Mouse (Mus musculus) intestine, embryonic 14.5 days (tissue): ENCODE measurements around the gene Pitpnm1. TPM values are rescaled to one million over a fixed set of nuclear protein-coding genes. Genes with fewer than 3 reads are reported as not detected.
"Not testable (repeated sequence)": the region's sequence is repeated elsewhere in the genome, so short reads cannot be mapped to it uniquely, and the experiment has no call there.

Experiments
- ATAC-seq: fragments of 200-750 bp; cut with Nextera tagmentation; replicated peaks from 2 replicates; pipeline ENCODE4 v1.8.0; 2017; ENCODE audit warnings: low read depth, moderate number of reproducible peaks, moderate TSS enrichment, moderate library complexity; ENCODE audit not compliant: low FRiP score, low TSS enrichment
- DNase-seq: peaks from one replicate; pipeline ENCODE4 v3.0.0-alpha.2; 2018; ENCODE audit warnings: low spot score
- H3K27ac ChIP-seq: fragments of 300-500 bp; sonication (generic); 2 replicates; pipeline ENCODE4 v1.5.1; 2014; ENCODE audit warnings: low read depth, mild to moderate bottlenecking, control low read depth
- H3K27me3 ChIP-seq: fragments of 300-500 bp; sonication (generic); replicated peaks from 2 replicates; pipeline ENCODE4 v1.6.1; 2014; ENCODE audit warnings: low read length, control low read depth; ENCODE audit not compliant: control insufficient read depth, insufficient read depth
- H3K36me3 ChIP-seq: fragments of 300-500 bp; sonication (generic); 2 replicates; pipeline ENCODE4 v1.6.1; 2014; ENCODE audit warnings: low read length, control low read depth; ENCODE audit not compliant: control insufficient read depth, insufficient read depth
- H3K4me1 ChIP-seq: fragments of 300-500 bp; sonication (generic); replicated peaks from 2 replicates; pipeline ENCODE4 v1.6.1; 2014; ENCODE audit warnings: low read length, control low read depth, mixed read lengths; ENCODE audit not compliant: control insufficient read depth, insufficient read depth
- H3K4me2 ChIP-seq: fragments of 300-500 bp; sonication (generic); 2 replicates; pipeline ENCODE4 v1.6.1; 2014; ENCODE audit warnings: low read length
- H3K4me3 ChIP-seq: fragments of 300-500 bp; sonication (generic); 2 replicates; pipeline ENCODE4 v1.5.1; 2014; ENCODE audit warnings: low read depth, low read length, control low read depth, mixed read lengths
- H3K9ac ChIP-seq: fragments of 300-500 bp; sonication (generic); 2 replicates; pipeline ENCODE4 v1.6.1; 2014; ENCODE audit warnings: mild to moderate bottlenecking, low read length
- H3K9me3 ChIP-seq: fragments of 300-500 bp; sonication (generic); 2 replicates; pipeline ENCODE4 v1.6.1; 2016; ENCODE audit warnings: low read length, control low read depth; ENCODE audit not compliant: control insufficient read depth
- WGBS: fragments of 180-500 bp; shearing (Covaris S2); extraction: QIAGEN DNeasy Blood & Tissue Kit; methylation state at CpG from one replicate; pipeline ENCODE4 v1.1.7; 2014; 5-methylcytosine and 5-hydroxymethylcytosine counted together
- polyA plus RNA-seq: library from polyadenylated mRNA; unstranded; fragments of >200 nt; fragmentation: Nextera tagmentation; extraction: Ambion mirVana; gene quantifications from 2 replicates; pipeline ENCODE4 v1.2.1, GENCODE M21; 2014

Gene Pitpnm1
- polyA plus RNA-seq, 1 experiment from 2014 or later, result 14.3 TPM

DNA sequence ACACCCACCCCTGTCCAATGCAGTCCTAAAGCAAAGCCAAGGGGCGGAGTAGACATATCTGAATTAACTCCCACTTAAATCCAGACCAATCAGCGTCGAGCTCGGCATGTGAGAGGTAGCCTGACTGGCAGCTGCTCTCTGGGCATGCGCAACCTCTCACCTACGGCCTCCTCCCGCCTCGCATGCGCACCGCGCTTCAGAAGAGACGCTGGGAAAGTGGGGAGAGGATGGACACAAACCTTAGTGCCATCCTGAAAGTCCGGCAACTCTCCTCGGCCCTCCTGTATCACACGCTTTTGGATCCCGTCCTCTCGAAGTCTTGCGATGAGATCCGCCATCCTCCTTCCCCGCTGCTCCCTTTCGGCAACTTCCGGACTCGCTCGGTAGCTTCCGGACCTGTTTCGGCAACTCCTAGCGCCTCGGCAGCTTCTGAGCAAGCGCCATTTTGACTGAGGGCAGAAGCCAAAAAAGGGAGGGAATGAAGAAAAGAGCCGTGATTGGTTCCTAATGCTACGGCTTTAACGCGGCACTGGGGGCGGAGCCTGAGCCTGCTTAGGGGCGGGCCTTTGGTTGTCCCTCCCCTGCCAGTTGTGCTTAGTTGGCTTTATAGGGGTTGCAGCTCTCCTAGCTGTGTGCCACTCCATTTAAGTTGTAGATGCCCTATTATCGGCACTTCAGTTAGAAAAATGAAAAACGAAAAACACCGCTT is 21.5 kb downstream of the Pitpnm1 start:
- peak overlapping the region; percentile 56 for H3K9ac ChIP-seq
- ATAC-seq (peak; percentile 68), DNase-seq (peak; percentile 98)
- H3K4me1 ChIP-seq, result peaks cover 13% of the 10 kb centered on the region; the same call in 1 of the 2 replicates
- H3K9me3 ChIP-seq, result no peaks in the 10 kb centered on the region
- peak overlapping the region; percentile 70; the same call in 1 of the 2 replicates for H3K27ac ChIP-seq
- no peaks in the 10 kb centered on the region for H3K27me3 ChIP-seq
- H3K4me2 ChIP-seq, result peak overlapping the region; percentile 50
- H3K36me3 ChIP-seq, result peaks cover 24% of the 10 kb centered on the region
- peak overlapping the region; percentile 48 for H3K4me3 ChIP-seq
- 2% methylated on average over 38 of the region's 38 CpGs for WGBS

DNA sequence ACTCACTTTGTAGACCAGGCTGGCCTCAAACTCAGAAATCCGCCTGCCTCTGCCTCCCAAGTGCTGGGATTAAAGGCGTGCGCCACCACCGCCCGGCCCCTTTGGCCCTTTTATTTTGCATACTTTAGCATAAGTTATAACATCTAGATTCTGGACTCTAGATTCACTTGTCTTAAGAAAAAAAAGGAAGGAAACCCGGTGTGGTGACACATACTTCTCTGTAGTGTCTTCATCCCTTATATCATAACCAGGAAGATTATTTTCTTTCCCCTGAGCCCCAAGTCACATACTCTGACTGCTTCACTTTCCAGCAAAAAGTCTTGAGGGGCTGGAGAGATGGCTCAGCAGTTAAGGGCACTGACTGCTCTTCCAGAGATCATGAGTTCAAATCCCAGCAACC is 22.1 kb downstream of the Pitpnm1 start:
- not testable (repeated sequence) for H3K27ac ChIP-seq, H3K9me3 ChIP-seq, H3K9ac ChIP-seq, ATAC-seq, H3K27me3 ChIP-seq, H3K4me3 ChIP-seq, DNase-seq
- H3K36me3 ChIP-seq, result peaks cover 19% of the 10 kb centered on the region
- peak overlapping the region; percentile 50 for H3K4me2 ChIP-seq
- WGBS, result 49% methylated on average over 6 of the region's 6 CpGs
- peaks cover 17% of the 10 kb centered on the region for H3K4me1 ChIP-seq

DNA sequence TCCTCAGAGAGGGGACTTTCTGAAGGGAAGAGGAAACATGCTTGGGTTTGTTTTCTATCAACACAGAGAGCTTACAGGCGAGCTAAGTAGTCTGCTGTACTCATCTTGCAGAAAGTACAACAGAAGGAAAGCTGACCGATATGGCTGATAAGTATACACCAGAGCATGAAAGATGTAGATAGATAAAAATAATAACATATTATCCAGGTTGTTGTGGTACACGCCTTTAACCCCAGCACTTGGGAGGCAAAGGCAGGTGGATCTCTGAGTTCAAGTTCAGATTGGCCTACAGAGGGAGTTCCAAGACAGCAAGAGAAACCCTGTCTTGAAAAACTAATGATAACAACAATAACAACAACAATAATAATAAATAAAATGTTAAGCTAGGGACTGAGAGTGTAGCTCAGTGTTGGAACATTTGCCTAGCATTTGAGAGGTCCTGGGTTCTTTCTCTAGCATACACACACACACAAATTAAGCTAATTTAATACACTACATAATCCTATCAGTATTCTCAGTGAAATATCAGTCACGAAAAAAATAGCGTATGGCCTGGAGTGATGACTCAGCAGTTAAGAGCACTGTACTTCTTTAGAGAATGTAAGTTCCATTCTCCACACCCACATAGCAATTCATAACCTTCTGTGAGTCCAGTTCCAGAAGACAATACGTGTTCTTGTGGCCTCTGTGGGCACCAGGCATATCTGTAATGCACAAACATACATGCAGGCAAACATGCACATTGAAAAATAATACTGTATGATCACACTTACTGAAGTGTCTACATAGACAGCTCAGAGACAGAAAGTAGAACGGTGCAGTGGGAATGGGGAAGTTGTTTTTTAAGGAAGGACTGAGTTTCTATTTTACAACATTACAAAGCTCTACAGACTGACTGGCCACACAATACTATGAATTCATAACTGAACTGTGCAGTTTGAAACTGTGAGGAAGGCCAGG is 22.9 kb downstream of the Pitpnm1 start:
- Histone ChIP-seq H3K27ac (no peak overlapping the region), H3K4me3 (no peak overlapping the region), H3K4me2 (no peak overlapping the region), H3K36me3 (peaks cover 11% of the 10 kb centered on the region), H3K9ac (no peak overlapping the region), H3K27me3 (no peaks in the 10 kb centered on the region), H3K4me1 (peaks cover 20% of the 10 kb centered on the region), H3K9me3 (no peaks in the 10 kb centered on the region)
- 82% methylated on average over 7 of the region's 7 CpGs for WGBS
- ATAC-seq, result no peak
- DNase-seq, result no peak

DNA sequence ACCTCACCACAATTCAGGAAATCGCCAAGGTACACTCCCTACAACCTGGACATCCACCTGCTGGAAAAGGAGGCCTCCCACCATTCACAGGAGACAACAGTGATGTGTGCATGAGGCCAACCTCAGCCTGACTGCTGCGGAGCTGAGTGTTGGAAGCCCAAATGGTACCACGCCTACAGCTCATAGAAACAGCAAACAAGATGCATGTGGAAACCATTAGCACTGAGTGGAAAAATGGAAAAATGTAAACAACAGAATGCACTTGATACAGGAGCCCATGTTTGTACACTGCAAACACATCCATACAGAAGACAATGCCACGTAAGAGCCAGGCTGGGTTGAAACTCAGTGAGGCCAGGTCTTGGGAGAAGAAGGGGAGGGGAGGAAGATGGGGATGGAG is 24.6 kb downstream of the Pitpnm1 start:
- no peak overlapping the region for H3K4me2 ChIP-seq
- ATAC-seq, result no peak

DNA sequence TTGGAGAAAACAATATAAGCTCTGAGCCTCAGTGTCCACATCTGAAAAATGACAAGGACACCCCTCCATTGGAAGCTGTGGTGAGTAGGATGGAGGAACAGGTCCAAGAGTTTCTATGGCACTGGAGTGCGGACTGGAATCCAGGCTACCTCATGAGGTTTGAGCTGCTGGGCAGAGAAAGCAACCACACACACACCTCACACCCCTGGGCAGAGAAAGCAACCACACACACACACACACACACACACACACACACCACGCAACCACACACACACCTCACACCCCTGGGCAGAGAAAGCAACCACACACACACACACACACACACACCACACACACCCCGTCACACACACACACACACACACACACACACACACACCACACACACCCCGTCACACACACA is 25.5 kb downstream of the Pitpnm1 start:
- not testable (repeated sequence) for DNase-seq

More for the DNA sequence above, 24.6 kb downstream of the Pitpnm1 start:
- Histone ChIP-seq H3K4me1 (peaks cover 20% of the 10 kb centered on the region), H3K9ac (no peak overlapping the region), H3K4me3 (no peak overlapping the region), H3K9me3 (no peaks in the 10 kb centered on the region), H3K27ac (no peak overlapping the region), H3K27me3 (no peaks in the 10 kb centered on the region), H3K36me3 (peaks cover 14% of the 10 kb centered on the region)
- 81% methylated on average over 4 of the region's 4 CpGs for WGBS
- no peak for DNase-seq

DNA sequence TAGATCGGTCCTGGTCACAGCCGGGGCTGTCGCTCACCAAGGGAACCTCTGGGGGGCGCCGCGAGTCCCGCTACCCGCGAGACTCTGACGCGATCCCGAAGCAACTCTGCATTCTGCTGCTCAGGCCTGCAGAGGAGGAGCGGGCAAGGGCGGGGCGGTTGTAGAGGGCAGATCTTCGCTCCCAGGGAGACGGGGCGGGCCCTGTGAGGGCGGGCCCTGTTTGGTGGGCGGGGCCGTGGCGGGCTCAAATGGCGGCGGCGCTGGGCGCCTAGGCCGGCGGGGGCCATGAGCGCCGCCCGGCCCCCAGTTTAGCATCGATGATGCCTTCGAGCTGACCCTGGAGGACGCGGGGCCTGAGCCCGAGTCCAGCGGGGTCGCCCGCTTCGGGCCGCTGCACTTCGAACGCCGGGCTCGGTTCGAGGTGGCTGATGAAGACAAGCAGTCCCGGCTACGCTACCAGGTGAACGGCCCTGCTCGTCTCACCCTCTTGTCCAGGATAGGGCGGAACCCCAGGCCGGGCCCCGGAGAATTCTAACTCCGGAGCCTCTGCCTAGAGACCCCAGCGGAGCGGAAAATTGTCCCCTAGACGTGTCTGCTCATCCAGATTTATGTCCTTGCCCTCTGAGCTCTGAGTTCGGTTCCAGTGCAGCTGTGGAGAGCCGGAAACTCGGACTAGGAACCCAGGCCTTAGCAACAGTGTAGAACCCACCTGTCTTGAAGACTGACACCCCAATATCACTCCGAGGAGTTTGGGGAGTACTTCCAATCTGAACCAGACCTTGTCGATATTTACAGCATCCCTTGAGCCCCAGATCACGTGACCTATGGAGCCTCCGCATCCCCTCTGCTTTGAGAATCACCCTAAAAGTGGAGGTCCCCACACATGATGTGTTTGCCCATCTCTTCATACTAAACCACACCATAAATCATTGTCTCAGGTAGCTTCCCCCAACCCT is 26.2 kb downstream of the Pitpnm1 start, which contains the start of gene Aip:
Gene Aip (minus strand): TSS at position 118 of the 956 bp plus-strand sequence.
- peaks cover 28% of the 10 kb centered on the region for H3K36me3 ChIP-seq
- DNase-seq, result peak; percentile 96
- no peaks in the 10 kb centered on the region for H3K27me3 ChIP-seq
- H3K4me3 ChIP-seq, result peak within 1 kb of the TSS; percentile 98
- H3K4me2 ChIP-seq, result peak within 1 kb of the TSS; percentile 91
- H3K9ac ChIP-seq, result peak within 1 kb of the TSS; percentile 84
- H3K4me1 ChIP-seq, result peaks cover 13% of the 10 kb centered on the region
- ATAC-seq, result peak; percentile 93
- H3K9me3 ChIP-seq, result no peaks in the 10 kb centered on the region
- 1% methylated on average over 64 of the region's 64 CpGs for WGBS
- peak within 1 kb of the TSS; percentile 57 for H3K27ac ChIP-seq

More for the DNA sequence above, 25.5 kb downstream of the Pitpnm1 start:
- peak; percentile 25 for ATAC-seq
- H3K27me3 ChIP-seq, H3K9me3 ChIP-seq: not testable (repeated sequence)
- peak overlapping the region; percentile 7; the same call in 1 of the 2 replicates for H3K27ac ChIP-seq
- H3K36me3 ChIP-seq, result peaks cover 22% of the 10 kb centered on the region
- peak overlapping the region; percentile 98 for H3K4me3 ChIP-seq
- peak overlapping the region; percentile 91 for H3K4me2 ChIP-seq
- H3K9ac ChIP-seq, result 0 out of 2 replicates have a peak overlapping the region, but pooled peaks have one; percentile 25
- WGBS, result 16% methylated on average over 2 of the region's 4 CpGs
- H3K4me1 ChIP-seq, result peaks cover 20% of the 10 kb centered on the region

DNA sequence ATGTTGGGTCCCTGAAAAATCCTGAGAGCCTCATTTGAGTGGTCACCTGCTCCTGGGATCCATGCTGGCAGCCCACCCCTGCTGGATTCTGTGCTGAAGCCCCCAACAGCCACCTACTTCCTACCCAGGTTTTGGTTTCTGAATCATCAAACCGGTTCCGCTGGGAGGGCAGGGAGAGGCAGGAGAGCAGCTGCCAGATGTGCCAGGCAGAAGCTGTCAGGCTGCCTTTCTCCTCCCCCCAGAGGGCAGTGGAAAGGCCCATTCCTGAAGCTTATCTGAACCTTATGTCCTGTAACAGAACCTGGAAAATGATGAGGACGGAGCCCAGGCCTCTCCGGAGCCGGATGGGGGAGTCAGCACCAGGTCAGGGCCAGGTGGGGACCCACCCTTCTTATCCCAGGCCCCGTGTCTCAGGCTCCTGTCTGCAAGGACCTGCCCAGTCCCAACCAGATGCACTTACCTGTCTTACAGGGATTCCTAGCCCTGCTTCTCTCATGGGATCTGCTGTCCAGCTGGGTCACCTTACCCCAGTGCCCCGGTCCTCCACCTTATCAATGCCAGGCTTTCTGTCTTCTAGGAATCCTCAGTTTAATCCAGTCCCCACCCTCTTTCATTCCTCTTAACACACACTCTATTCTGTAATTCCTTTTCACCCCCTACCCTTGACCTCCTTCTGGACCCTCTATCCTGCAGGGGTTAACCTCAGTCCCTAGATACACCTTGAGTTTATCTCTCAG is 27.1 kb downstream of the Pitpnm1 start:
- Histone ChIP-seq H3K36me3 (peaks cover 37% of the 10 kb centered on the region), H3K27me3 (no peaks in the 10 kb centered on the region), H3K4me3 (peak overlapping the region; percentile 98), H3K9ac (peak overlapping the region; percentile 84), H3K4me2 (peak overlapping the region; percentile 91), H3K27ac (no peak overlapping the region), H3K9me3 (no peaks in the 10 kb centered on the region), H3K4me1 (peaks cover 13% of the 10 kb centered on the region)
- DNase-seq (no peak), ATAC-seq (no peak)
- WGBS, result 52% methylated on average over 6 of the region's 7 CpGs
